Mouse (Mus musculus): ENCODE measurements around the gene Dusp18.

- TF ChIP-seq CTCF (IDR thresholded peaks at IDR 0.05; ENCODE audit: control insufficient read depth, insufficient read depth, insufficient read length): no peak
- no peak for TF ChIP-seq MYOD1 (IDR thresholded peaks at IDR 0.05; ENCODE audit: control insufficient read depth, insufficient read length, low read depth)
- no peak for TF ChIP-seq CEBPB (IDR thresholded peaks at IDR 0.05; ENCODE audit: low read depth)
- no peak for TF ChIP-seq MYOG (IDR thresholded peaks at IDR 0.05; ENCODE audit: control insufficient read depth, extremely low read depth, insufficient read length)
- TF ChIP-seq USF1 (IDR thresholded peaks at IDR 0.05; ENCODE audit: low read depth): no peak
- TF ChIP-seq MAX (IDR thresholded peaks at IDR 0.05): no peak
Measured at GRCm38 (mm10) chr11:3864343-3864742, 30.7 kb upstream of the Dusp18 start.
